Mouse (Mus musculus) neural tube, embryonic 13.5 days (tissue): ENCODE measurements at regions not wholly inside any gene's neighbourhood (a gene's known extent, or its start where the extent isn't known, plus 50 kb on each side); places are given as distances from the start of the nearest gene placed in this dataset.

Experiments used
- ATAC-seq: fragments of 200-750 bp; cut with Nextera tagmentation; 2 replicates; pipeline ENCODE4 v1.8.0; 2017; ENCODE audit warnings: low read depth, mild to moderate bottlenecking, moderate TSS enrichment, moderate library complexity
- H3K27ac ChIP-seq: fragments of 300-500 bp; sonication (generic); replicated peaks from 2 replicates; pipeline ENCODE4 v1.5.1; 2015; ENCODE audit warnings: moderate library complexity, mild to moderate bottlenecking, inconsistent platforms
- H3K27me3 ChIP-seq: fragments of 300-500 bp; sonication (generic); 2 replicates; pipeline ENCODE4 v1.6.1; 2015; ENCODE audit warnings: mild to moderate bottlenecking, inconsistent platforms
- H3K36me3 ChIP-seq: fragments of 300-500 bp; sonication (generic); 2 replicates; pipeline ENCODE4 v1.6.1; 2015; ENCODE audit warnings: mild to moderate bottlenecking, inconsistent platforms
- H3K4me1 ChIP-seq: fragments of 300-500 bp; sonication (generic); replicated peaks from 2 replicates; pipeline ENCODE4 v1.6.1; 2015; ENCODE audit warnings: inconsistent platforms
- H3K4me2 ChIP-seq: fragments of 300-500 bp; sonication (generic); 2 replicates; pipeline ENCODE4 v1.6.1; 2015; ENCODE audit warnings: inconsistent platforms, mild to moderate bottlenecking, moderate library complexity
- H3K4me3 ChIP-seq: fragments of 300-500 bp; sonication (generic); 2 replicates; pipeline ENCODE4 v1.5.1; 2015; ENCODE audit warnings: mild to moderate bottlenecking, inconsistent platforms
- H3K9ac ChIP-seq: fragments of 300-500 bp; sonication (generic); 2 replicates; pipeline ENCODE4 v1.6.1; 2015; ENCODE audit warnings: moderate library complexity, mild to moderate bottlenecking, inconsistent platforms
- H3K9me3 ChIP-seq: fragments of 300-500 bp; sonication (generic); 2 replicates; pipeline ENCODE4 v1.6.1; 2016; ENCODE audit warnings: inconsistent platforms
- WGBS: fragments of 180-500 bp; shearing (Covaris S2); methylation state at CpG from one replicate; pipeline ENCODE4 v1.1.7; 2015; 5-methylcytosine and 5-hydroxymethylcytosine counted together

- Histone ChIP-seq H3K27me3 (no peaks in the 10 kb centered on the region), H3K27ac (no peak overlapping the region), H3K9me3 (no peaks in the 10 kb centered on the region), H3K4me2 (no peak overlapping the region), H3K9ac (no peak overlapping the region), H3K4me1 (no peaks in the 10 kb centered on the region), H3K4me3 (no peak overlapping the region), H3K36me3 (no peaks in the 10 kb centered on the region)
- 76% methylated on average over 2 of the region's 2 CpGs for WGBS
- ATAC-seq = no peak
Observed at GRCm38 (mm10) chr9:8443315-8443714, 100.6 kb upstream of the Trpc6 start.

GRCm38 (mm10) chr9:8451471-8451870 lies 92.5 kb upstream of the Trpc6 start:
- no peak overlapping the region for H3K9ac ChIP-seq
- H3K27ac ChIP-seq = no peak overlapping the region
- H3K4me2 ChIP-seq = no peak overlapping the region
- no peak for ATAC-seq
- no peak overlapping the region for H3K4me3 ChIP-seq
- H3K36me3 ChIP-seq = no peaks in the 10 kb centered on the region
- no peaks in the 10 kb centered on the region for H3K9me3 ChIP-seq
- H3K27me3 ChIP-seq = no peaks in the 10 kb centered on the region
- H3K4me1 ChIP-seq = no peaks in the 10 kb centered on the region

- ATAC-seq = no peak
- no peaks in the 10 kb centered on the region for H3K36me3 ChIP-seq
- no peaks in the 10 kb centered on the region for H3K27me3 ChIP-seq
- H3K9ac ChIP-seq = no peak overlapping the region
- no peak overlapping the region for H3K4me2 ChIP-seq
- no peak overlapping the region for H3K4me3 ChIP-seq
- H3K4me1 ChIP-seq = no peaks in the 10 kb centered on the region
- H3K27ac ChIP-seq = no peak overlapping the region
- no peaks in the 10 kb centered on the region for H3K9me3 ChIP-seq
Observed at GRCm38 (mm10) chr9:8453591-8453990, 90.4 kb upstream of the Trpc6 start.

- no peaks in the 10 kb centered on the region for H3K9me3 ChIP-seq
- H3K27me3 ChIP-seq = no peaks in the 10 kb centered on the region
- H3K27ac ChIP-seq = no peak overlapping the region
- no peak overlapping the region for H3K4me3 ChIP-seq
- H3K4me2 ChIP-seq = no peak overlapping the region
- no peaks in the 10 kb centered on the region for H3K4me1 ChIP-seq
- no peak overlapping the region for H3K9ac ChIP-seq
- no peak for ATAC-seq
- no peaks in the 10 kb centered on the region for H3K36me3 ChIP-seq
Observed at GRCm38 (mm10) chr9:8454557-8454956, 89.4 kb upstream of the Trpc6 start.

GRCm38 (mm10) chr9:8459084-8459571 lies 84.8 kb upstream of the Trpc6 start:
- 10% methylated on average over 1 of the region's 1 CpGs for WGBS

GRCm38 (mm10) chr9:8461737-8462136 lies 82.2 kb upstream of the Trpc6 start:
- H3K27ac ChIP-seq = no peak overlapping the region
- H3K4me1 ChIP-seq = no peaks in the 10 kb centered on the region
- ATAC-seq = no peak
- no peak overlapping the region for H3K4me2 ChIP-seq
- H3K27me3 ChIP-seq = no peaks in the 10 kb centered on the region
- H3K4me3 ChIP-seq = no peak overlapping the region
- H3K36me3 ChIP-seq = no peaks in the 10 kb centered on the region
- H3K9ac ChIP-seq = no peak overlapping the region
- H3K9me3 ChIP-seq = no peaks in the 10 kb centered on the region

More at GRCm38 (mm10) chr9:8459084-8459571, 84.8 kb upstream of the Trpc6 start:
- Histone ChIP-seq H3K4me1 (no peaks in the 10 kb centered on the region), H3K27ac (no peak overlapping the region), H3K9ac (no peak overlapping the region), H3K27me3 (no peaks in the 10 kb centered on the region), H3K9me3 (no peaks in the 10 kb centered on the region), H3K36me3 (no peaks in the 10 kb centered on the region), H3K4me2 (no peak overlapping the region), H3K4me3 (no peak overlapping the region)
- ATAC-seq = no peak

GRCm38 (mm10) chr9:8462881-8463280 lies 81.1 kb upstream of the Trpc6 start:
- H3K4me1 ChIP-seq = no peaks in the 10 kb centered on the region
- no peak overlapping the region for H3K27ac ChIP-seq
- 64% methylated on average over 5 of the region's 5 CpGs for WGBS

GRCm38 (mm10) chr9:8486525-8486924 lies 57.4 kb upstream of the Trpc6 start:
- ATAC-seq = no peak
- Histone ChIP-seq H3K9ac (no peak overlapping the region), H3K4me2 (no peak overlapping the region), H3K36me3 (no peaks in the 10 kb centered on the region), H3K27ac (no peak overlapping the region), H3K4me1 (no peaks in the 10 kb centered on the region), H3K27me3 (no peaks in the 10 kb centered on the region), H3K4me3 (no peak overlapping the region), H3K9me3 (no peaks in the 10 kb centered on the region)
- WGBS = 85% methylated on average over 3 of the region's 3 CpGs

More at GRCm38 (mm10) chr9:8462881-8463280, 81.1 kb upstream of the Trpc6 start:
- no peak overlapping the region for H3K4me3 ChIP-seq
- no peaks in the 10 kb centered on the region for H3K9me3 ChIP-seq
- H3K4me2 ChIP-seq = no peak overlapping the region
- H3K36me3 ChIP-seq = no peaks in the 10 kb centered on the region
- ATAC-seq = no peak
- no peaks in the 10 kb centered on the region for H3K27me3 ChIP-seq
- no peak overlapping the region for H3K9ac ChIP-seq

- Histone ChIP-seq H3K4me1 (no peaks in the 10 kb centered on the region), H3K4me2 (no peak overlapping the region), H3K36me3 (no peaks in the 10 kb centered on the region), H3K9ac (no peak overlapping the region), H3K27me3 (no peaks in the 10 kb centered on the region), H3K4me3 (no peak overlapping the region), H3K27ac (0 out of 2 replicates have a peak overlapping the region, but pooled peaks have one; percentile 13), H3K9me3 (no peaks in the 10 kb centered on the region)
- WGBS = 61% methylated on average over 5 of the region's 5 CpGs
- no peak for ATAC-seq
Observed at GRCm38 (mm10) chr9:8487821-8488220, 56.1 kb upstream of the Trpc6 start.
